Mouse (Mus musculus): ENCODE results near the gene Man2b2. TPM values are rescaled to one million over a fixed set of nuclear protein-coding genes. Genes with fewer than 3 reads are reported as not detected.
"Not testable (repeated sequence)": the region's sequence is repeated elsewhere in the genome, so short reads cannot be mapped to it uniquely, and the experiment has no call there.

Man2b2 gene
- polyA plus RNA-seq, 1 experiment from 2014 or later, result 24.9 TPM

DNA sequence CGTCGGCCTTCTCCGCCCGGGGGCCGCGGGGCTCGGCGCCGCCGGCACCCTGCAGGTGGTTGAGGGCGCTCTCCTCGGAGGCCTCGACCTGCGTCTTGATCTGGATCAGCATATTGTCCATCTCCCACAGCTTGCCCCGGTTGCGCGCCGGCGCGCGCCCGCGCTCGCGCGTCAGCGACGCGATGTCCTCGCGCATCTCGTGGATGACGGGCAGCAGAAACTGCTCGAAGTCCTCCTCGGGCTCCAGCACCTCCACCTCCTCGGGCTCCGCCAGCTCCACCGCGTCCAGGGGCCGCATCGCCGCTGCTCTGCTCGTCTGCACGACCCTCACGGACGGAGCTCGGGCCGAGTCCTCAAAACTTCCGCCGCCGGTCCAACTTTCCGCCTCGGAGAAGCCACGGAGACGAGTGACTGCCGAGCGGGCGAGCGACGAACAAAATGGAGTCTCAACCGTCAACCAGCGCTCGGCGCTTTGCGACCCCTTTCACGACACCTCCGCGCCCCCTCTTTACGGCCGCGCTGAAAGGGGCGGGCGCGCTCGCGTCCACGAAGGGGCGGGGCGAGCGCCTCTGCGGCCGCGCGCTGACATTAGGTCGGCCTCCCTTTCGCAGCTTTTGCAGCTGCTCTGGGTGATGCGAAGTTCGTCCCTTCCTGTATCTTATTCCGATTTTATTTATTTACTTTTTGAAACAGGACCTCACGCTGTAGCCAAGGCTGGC is 34.0 kb downstream of the Man2b2 start, which contains the start of gene Mrfap1:
Gene Mrfap1 (minus strand): TSS at position 477 of the 719 bp plus-strand sequence.
- H3K4me2 ChIP-seq (replicated peaks), result peak within 1 kb of the TSS; percentile 71
- H3K9ac ChIP-seq, result peak within 1 kb of the TSS; percentile 68
- peak; percentile 83 for ATAC-seq (ENCODE audit: insufficient number of reproducible peaks, low FRiP score, low TSS enrichment, low read depth)
- peak within 1 kb of the TSS; percentile 98 for H3K27ac ChIP-seq (replicated peaks)
- H3K9me3 ChIP-seq (replicated peaks); H3K27me3 ChIP-seq: not testable (repeated sequence)
- peaks cover 12% of the 10 kb centered on the region for H3K4me1 ChIP-seq
- under 1% methylated on average over 90 of the region's 90 CpGs for WGBS
- peak within 1 kb of the TSS; percentile 67 for H3K4me3 ChIP-seq (replicated peaks)
- H3K36me3 ChIP-seq, result peaks cover 16% of the 10 kb centered on the region; the same call in 1 of the 2 replicates

DNA sequence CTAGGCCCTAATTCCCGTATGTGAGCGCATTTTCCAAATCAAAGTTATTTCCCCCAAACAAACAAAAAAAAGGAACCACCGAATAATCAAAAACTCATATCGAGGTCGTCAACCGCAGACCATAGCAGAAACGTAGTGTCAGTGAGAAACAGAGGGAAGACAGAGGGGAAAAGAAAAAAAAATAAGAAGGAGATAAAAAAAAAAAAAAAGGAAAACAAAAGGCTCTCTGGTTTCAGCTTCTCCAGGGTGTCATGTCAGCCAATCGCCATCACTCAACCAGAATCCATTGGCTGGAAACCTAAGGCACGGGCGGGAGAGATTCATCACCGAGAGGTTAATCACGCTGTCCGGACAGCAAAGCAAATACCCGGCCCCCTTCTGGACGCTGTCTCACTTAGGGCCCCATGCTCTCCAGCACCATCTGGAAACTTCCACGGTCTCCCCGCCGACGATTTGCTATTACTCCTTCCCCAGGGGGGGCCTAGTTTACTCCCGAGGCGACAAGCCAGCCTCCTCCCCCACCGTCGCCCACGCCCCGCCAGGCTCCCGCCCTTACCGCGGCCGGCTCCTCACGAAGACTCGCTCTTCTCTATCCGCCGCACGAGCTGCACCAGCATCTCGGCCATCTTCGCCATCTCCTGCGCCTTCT is 34.7 kb downstream of the Man2b2 start:
- Histone ChIP-seq H3K9ac (peak overlapping the region; percentile 68), H3K4me1 (peaks cover 12% of the 10 kb centered on the region), H3K4me3 (replicated peaks) (peak overlapping the region; percentile 67), H3K36me3 (peaks cover 16% of the 10 kb centered on the region; the same call in 1 of the 2 replicates), H3K27ac (replicated peaks) (peak overlapping the region; percentile 98), H3K4me2 (replicated peaks) (peak overlapping the region; percentile 71)
- WGBS, result 3% methylated on average over 35 of the region's 37 CpGs
- ATAC-seq (ENCODE audit: insufficient number of reproducible peaks, low FRiP score, low TSS enrichment, low read depth), result peak; percentile 63
- H3K27me3 ChIP-seq; H3K9me3 ChIP-seq (replicated peaks): not testable (repeated sequence)

DNA sequence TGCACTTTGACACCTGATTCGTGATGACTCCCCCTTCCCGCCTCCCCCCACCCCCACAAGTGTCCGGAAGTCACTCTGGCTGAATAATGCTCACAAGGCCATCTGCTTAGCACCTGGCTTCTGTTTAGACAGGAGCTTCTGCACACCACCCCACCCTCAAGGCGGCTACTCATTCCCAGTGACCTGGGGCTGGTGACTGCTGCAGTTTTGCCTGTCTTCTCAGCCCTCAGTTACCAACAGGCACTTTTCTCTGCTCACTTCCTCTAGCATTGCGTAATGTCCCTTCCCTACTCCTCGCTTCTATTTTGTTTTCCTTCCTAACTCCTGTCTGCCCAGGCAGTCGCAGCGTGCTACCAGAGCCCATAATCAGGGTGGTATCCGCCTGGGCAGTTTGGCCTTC is 38.6 kb downstream of the Man2b2 start:
- peaks cover 16% of the 10 kb centered on the region; the same call in 1 of the 2 replicates for H3K36me3 ChIP-seq
- H3K4me2 ChIP-seq (replicated peaks), result no peak overlapping the region
- H3K27me3 ChIP-seq, result no peaks in the 10 kb centered on the region
- H3K27ac ChIP-seq (replicated peaks), result no peak overlapping the region
- no peak overlapping the region for H3K9ac ChIP-seq
- ATAC-seq (ENCODE audit: insufficient number of reproducible peaks, low FRiP score, low TSS enrichment, low read depth), result no peak
- H3K4me3 ChIP-seq (replicated peaks), result no peak overlapping the region
- peaks cover 7% of the 10 kb centered on the region for H3K4me1 ChIP-seq
- 75% methylated on average over 9 of the region's 9 CpGs for WGBS
- no peaks in the 10 kb centered on the region for H3K9me3 ChIP-seq (replicated peaks)

DNA sequence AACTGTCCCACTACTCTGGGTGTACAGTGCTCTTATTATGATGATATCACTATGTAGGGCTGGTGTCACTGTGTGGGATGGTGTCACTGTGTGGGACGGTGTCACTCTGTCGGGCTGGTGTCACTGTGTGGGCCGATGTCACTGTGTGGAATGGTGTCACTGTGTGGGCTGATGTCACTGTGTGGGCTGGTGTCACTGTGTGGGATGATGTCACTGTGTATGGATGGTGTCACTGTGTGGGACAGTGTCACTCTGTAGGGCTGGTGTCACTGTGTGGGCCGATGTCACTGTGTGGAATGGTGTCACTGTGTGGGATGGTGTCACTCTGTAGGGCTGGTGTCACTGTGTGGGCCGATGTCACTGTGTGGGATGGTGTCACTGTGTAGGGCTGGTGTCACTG is 44.4 kb downstream of the Man2b2 start:
- 96% methylated on average over 5 of the region's 5 CpGs for WGBS
- H3K9ac ChIP-seq, result no peak overlapping the region
- no peaks in the 10 kb centered on the region for H3K4me1 ChIP-seq
- no peaks in the 10 kb centered on the region for H3K9me3 ChIP-seq (replicated peaks)
- no peaks in the 10 kb centered on the region for H3K36me3 ChIP-seq
- H3K27ac ChIP-seq (replicated peaks), result no peak overlapping the region
- no peak for ATAC-seq (ENCODE audit: insufficient number of reproducible peaks, low FRiP score, low TSS enrichment, low read depth)
- no peaks in the 10 kb centered on the region for H3K27me3 ChIP-seq
- H3K4me3 ChIP-seq (replicated peaks), result no peak overlapping the region
- H3K4me2 ChIP-seq (replicated peaks), result no peak overlapping the region

DNA sequence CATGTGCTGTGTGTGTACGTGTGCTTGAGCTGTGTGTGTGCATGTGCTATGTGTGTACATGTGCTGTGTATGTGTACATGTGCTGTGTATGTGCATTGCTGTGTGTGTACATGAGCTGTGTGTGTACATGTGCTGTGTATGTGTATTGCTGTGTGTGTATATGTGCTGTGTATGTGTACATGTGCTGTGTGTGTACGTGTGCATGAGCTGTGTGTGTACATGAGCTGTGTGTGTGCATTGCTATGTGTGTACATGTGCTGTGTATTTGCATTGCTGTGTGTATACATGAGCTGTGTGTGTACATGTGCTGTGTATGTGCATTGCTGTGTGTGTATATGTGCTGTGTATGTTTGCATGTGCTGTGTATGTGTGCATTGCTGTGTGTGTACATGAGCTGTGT is 50.9 kb downstream of the Man2b2 start:
- Histone ChIP-seq H3K9ac (no peak overlapping the region), H3K4me2 (replicated peaks) (no peak overlapping the region), H3K9me3 (replicated peaks) (no peaks in the 10 kb centered on the region), H3K4me1 (0 out of 2 replicates have a peak, but pooled peaks cover 3% of the 10 kb centered on the region), H3K4me3 (replicated peaks) (no peak overlapping the region), H3K27ac (replicated peaks) (no peak overlapping the region), H3K27me3 (no peaks in the 10 kb centered on the region), H3K36me3 (no peaks in the 10 kb centered on the region)
- 82% methylated on average over 2 of the region's 2 CpGs for WGBS
- ATAC-seq (ENCODE audit: insufficient number of reproducible peaks, low FRiP score, low TSS enrichment, low read depth), result no peak

DNA sequence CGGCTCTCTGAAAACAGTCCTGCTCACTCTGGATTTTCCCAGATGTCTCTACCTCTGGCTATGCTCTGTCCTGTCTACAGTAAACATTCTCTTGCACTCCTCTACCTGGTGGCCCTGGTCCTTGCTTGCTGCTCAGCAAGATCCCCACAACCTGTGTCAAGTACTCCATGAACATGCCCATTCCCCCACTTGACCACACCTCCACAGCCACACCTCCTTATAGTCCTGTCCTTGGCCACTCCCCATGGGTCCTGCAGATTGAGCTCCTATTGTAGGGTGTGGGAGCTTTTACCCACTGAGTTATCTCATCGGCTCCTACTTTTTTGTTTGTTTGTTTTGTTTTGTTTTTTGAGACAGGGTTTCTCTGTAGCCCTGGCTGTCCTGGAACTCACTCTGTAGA is 51.6 kb downstream of the Man2b2 start:
- Histone ChIP-seq H3K27me3 (no peaks in the 10 kb centered on the region), H3K27ac (replicated peaks) (no peak overlapping the region), H3K4me2 (replicated peaks) (no peak overlapping the region), H3K4me3 (replicated peaks) (no peak overlapping the region), H3K9me3 (replicated peaks) (no peaks in the 10 kb centered on the region), H3K36me3 (no peaks in the 10 kb centered on the region), H3K9ac (no peak overlapping the region), H3K4me1 (0 out of 2 replicates have a peak, but pooled peaks cover 3% of the 10 kb centered on the region)
- ATAC-seq (ENCODE audit: insufficient number of reproducible peaks, low FRiP score, low TSS enrichment, low read depth), result peak; percentile 34; the same call in 1 of the 2 replicates
- WGBS, result 87% methylated on average over 1 of the region's 2 CpGs

DNA sequence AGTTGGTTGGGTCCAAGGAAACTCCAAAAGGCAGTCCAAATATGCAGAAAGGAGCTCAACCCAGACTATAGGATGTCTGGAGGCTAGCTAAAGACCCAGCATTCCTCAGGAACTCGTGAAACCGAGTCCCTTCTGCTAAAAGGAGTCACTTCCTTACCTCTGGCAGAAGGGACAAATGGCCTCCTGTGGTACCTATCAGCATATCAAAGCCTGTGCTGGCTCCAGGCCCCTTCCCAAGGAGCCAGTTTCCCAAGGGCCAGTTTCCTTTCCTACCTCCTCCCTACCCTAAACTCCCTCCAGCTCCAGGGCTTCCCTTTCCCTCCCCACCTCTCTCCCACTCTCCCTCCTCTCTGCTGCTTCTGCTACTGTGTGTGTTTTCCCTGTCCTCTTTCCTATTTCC is 53.3 kb downstream of the Man2b2 start:
- no peak overlapping the region for H3K4me2 ChIP-seq (replicated peaks)
- no peaks in the 10 kb centered on the region for H3K9me3 ChIP-seq (replicated peaks)
- no peaks in the 10 kb centered on the region for H3K36me3 ChIP-seq
- H3K4me1 ChIP-seq, result 0 out of 2 replicates have a peak, but pooled peaks cover 3% of the 10 kb centered on the region
- no peak overlapping the region for H3K27ac ChIP-seq (replicated peaks)
- no peak overlapping the region for H3K4me3 ChIP-seq (replicated peaks)
- H3K9ac ChIP-seq, result no peak overlapping the region
- 5% methylated on average over 2 of the region's 2 CpGs for WGBS
- ATAC-seq (ENCODE audit: insufficient number of reproducible peaks, low FRiP score, low TSS enrichment, low read depth), result no peak
- H3K27me3 ChIP-seq, result no peaks in the 10 kb centered on the region

DNA sequence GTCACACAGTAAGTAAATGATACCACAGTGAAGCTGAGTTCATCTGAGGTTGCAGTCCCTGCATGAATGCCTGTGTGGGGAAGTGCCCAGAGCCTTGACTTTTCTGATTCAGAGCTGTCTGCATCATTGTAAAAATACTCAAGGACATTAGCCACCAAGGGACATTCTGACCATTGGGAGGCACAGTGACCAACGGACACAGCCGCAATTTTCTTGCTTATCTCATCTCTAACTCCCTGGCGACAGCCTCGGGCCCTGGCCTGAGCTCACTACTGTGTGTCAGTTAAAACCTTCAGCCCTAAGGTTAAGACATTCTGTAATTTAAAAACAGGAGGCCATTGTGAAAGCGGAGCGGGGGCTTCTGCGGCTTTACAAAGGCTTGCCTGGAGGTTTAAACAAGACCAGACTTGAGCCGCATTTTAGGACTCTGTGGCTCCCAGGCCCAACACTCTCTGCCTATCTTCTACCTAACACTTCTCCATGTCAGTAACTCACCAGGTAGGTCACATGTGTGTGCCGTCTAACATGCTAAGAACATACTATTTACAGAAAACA is 54.4 kb downstream of the Man2b2 start:
- H3K36me3 ChIP-seq, result no peaks in the 10 kb centered on the region
- H3K9me3 ChIP-seq (replicated peaks), result no peaks in the 10 kb centered on the region
- H3K27me3 ChIP-seq, result no peaks in the 10 kb centered on the region
- WGBS, result 16% methylated on average over 9 of the region's 9 CpGs
- H3K9ac ChIP-seq, result no peak overlapping the region
- H3K4me2 ChIP-seq (replicated peaks), result no peak overlapping the region
- H3K4me1 ChIP-seq, result 0 out of 2 replicates have a peak, but pooled peaks cover 3% of the 10 kb centered on the region
- H3K27ac ChIP-seq (replicated peaks), result no peak overlapping the region
- no peak for ATAC-seq (ENCODE audit: insufficient number of reproducible peaks, low FRiP score, low TSS enrichment, low read depth)
- no peak overlapping the region for H3K4me3 ChIP-seq (replicated peaks)

DNA sequence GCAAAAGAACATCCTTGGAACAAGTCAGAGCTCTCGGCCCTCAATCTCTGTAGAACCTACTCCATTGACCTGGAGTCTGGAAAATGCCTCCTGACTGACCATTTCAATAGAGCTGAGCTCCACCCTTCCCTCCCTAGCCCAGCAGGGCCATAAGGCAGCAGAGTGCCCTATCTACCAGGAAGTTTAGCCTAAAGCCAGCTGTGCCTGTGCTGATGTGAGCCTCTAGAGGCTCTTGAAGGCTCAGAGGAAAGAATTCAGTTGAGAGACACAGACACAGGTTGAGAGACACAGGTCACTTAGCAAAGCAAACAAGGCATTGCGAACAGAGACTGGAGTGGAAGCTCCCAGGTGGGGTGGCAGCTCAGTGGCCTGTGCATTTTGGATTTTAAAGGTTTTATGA is 55.1 kb downstream of the Man2b2 start:
- H3K36me3 ChIP-seq, result no peaks in the 10 kb centered on the region
- no peak for ATAC-seq (ENCODE audit: insufficient number of reproducible peaks, low FRiP score, low TSS enrichment, low read depth)

DNA sequence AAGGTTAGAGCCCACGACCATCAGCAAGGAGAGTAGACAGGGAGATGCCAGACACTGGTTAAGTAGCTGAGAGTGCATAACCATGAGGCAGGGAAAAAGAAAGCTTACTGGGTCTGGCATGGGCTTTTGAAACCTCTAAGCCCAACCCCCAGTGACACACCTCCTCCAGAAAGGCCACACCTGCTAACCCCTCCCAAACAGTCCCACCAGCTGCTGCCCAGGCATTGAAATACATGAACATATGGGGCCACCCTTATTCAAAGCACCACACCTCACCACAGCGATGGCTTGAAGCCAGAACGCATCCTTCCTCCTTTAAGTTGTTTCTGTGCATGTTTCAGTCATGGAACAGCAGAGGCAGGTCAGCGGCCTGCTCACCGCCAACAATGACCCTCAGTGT is 57.9 kb downstream of the Man2b2 start:
- H3K36me3 ChIP-seq, result no peaks in the 10 kb centered on the region
- H3K9me3 ChIP-seq (replicated peaks), result no peaks in the 10 kb centered on the region
- no peak overlapping the region for H3K4me2 ChIP-seq (replicated peaks)
- H3K27ac ChIP-seq (replicated peaks), result no peak overlapping the region
- 80% methylated on average over 5 of the region's 5 CpGs for WGBS
- H3K9ac ChIP-seq, result no peak overlapping the region
- 0 out of 2 replicates have a peak, but pooled peaks cover 3% of the 10 kb centered on the region for H3K4me1 ChIP-seq
- no peak overlapping the region for H3K4me3 ChIP-seq (replicated peaks)
- ATAC-seq (ENCODE audit: insufficient number of reproducible peaks, low FRiP score, low TSS enrichment, low read depth), result no peak
- no peaks in the 10 kb centered on the region for H3K27me3 ChIP-seq

More for the DNA sequence above, 55.1 kb downstream of the Man2b2 start:
- WGBS, result 95% methylated on average over 2 of the region's 2 CpGs
- H3K9ac ChIP-seq, result no peak overlapping the region
- 0 out of 2 replicates have a peak, but pooled peaks cover 3% of the 10 kb centered on the region for H3K4me1 ChIP-seq
- H3K4me3 ChIP-seq (replicated peaks), result no peak overlapping the region
- H3K9me3 ChIP-seq (replicated peaks), result no peaks in the 10 kb centered on the region
- no peak overlapping the region for H3K27ac ChIP-seq (replicated peaks)
- H3K4me2 ChIP-seq (replicated peaks), result no peak overlapping the region
- no peaks in the 10 kb centered on the region for H3K27me3 ChIP-seq

DNA sequence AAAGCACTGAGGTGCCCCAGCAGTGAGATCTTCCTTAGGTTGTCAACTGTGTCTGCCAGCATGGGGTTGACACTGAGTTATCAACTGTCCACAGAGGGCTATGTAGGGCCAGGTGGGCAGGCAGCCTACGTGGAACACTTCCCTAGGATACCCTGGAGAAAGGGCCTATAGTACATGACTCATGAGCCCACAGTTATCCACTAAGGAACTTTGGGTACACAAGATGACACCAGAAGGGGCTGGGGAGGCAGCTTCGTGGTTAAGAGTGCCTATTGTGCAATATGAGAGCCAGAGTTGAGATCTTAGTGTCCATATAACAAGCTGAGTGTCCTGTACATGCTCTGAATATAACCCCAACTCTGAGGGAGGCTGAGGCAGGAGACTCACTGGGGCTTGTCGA is 60.9 kb downstream of the Man2b2 start:
- Histone ChIP-seq H3K4me2 (replicated peaks) (no peak overlapping the region), H3K9ac (no peak overlapping the region), H3K9me3 (replicated peaks) (no peaks in the 10 kb centered on the region), H3K36me3 (no peaks in the 10 kb centered on the region), H3K4me1 (peaks cover 7% of the 10 kb centered on the region; the same call in 1 of the 2 replicates), H3K27ac (replicated peaks) (no peak overlapping the region), H3K27me3 (no peaks in the 10 kb centered on the region), H3K4me3 (replicated peaks) (no peak overlapping the region)
- ATAC-seq (ENCODE audit: insufficient number of reproducible peaks, low FRiP score, low TSS enrichment, low read depth), result no peak
- 66% methylated on average over 3 of the region's 3 CpGs for WGBS

All from embryonic facial prominence, embryonic 15.5 days (tissue).